Mouse (Mus musculus) MEL (cell line): ENCODE measurements at regions not wholly inside any gene's neighbourhood (a gene's known extent, or its start where the extent isn't known, plus 50 kb on each side); places are given as distances from the start of the nearest gene placed in this dataset.

ENCODE experiments used
- DNase-seq: peaks from one replicate; pipeline ENCODE4 v3.0.0; 2011; ENCODE audit warnings: low read depth, low spot score
- H3K27ac ChIP-seq: 2 replicates; pipeline ENCODE4 v1.5.1; 2012; ENCODE audit warnings: low read depth, mild to moderate bottlenecking, control low read depth, low read length, moderate library complexity; ENCODE audit not compliant: control insufficient read depth
- H3K27me3 ChIP-seq, 2 experiments: fragments of 150-350 bp in 1 of 2; sonication (generic) in 1 of 2; 2 replicates each; pipeline ENCODE4 v1.6.1; 2012; ENCODE audit warnings: low read length in 2 of 2, mild to moderate bottlenecking in 2 of 2, improper control_type of control experiment in 1 of 2, moderate library complexity in 1 of 2; ENCODE audit not compliant: insufficient read depth in 2 of 2, control insufficient read depth in 1 of 2
- H3K36me3 ChIP-seq, 2 experiments: 2 replicates each; pipeline ENCODE4 v1.6.1; 2012 to 2014; ENCODE audit warnings: low read length in 2 of 2, improper control_type of control experiment in 1 of 2, inconsistent platforms in 1 of 2, mild to moderate bottlenecking in 1 of 2; ENCODE audit not compliant: insufficient read depth in 2 of 2, control insufficient read depth in 1 of 2
- H3K4me1 ChIP-seq, 2 experiments: fragments of 150-350 bp in 1 of 2; sonication (generic) in 1 of 2; 2 replicates each; pipeline ENCODE4 v1.6.1; 2012; ENCODE audit warnings: low read length in 2 of 2, improper control_type of control experiment in 1 of 2, mild to moderate bottlenecking in 1 of 2; ENCODE audit not compliant: insufficient read depth in 2 of 2, control insufficient read depth in 1 of 2
- H3K4me3 ChIP-seq, 2 experiments: fragments of 150-350 bp in 1 of 2; sonication (generic) in 1 of 2; 2 replicates each; pipeline ENCODE4 v1.5.1; 2012; ENCODE audit warnings: low read depth in 2 of 2, low read length in 2 of 2, mild to moderate bottlenecking in 2 of 2, moderate library complexity in 2 of 2, control low read depth in 1 of 2, improper control_type of control experiment in 1 of 2; ENCODE audit not compliant: control insufficient read depth in 1 of 2, insufficient read depth in 1 of 2
- H3K79me2 ChIP-seq: 2 replicates; pipeline ENCODE4 v1.6.1; 2012; ENCODE audit warnings: mild to moderate bottlenecking, low read length, moderate library complexity; ENCODE audit not compliant: control insufficient read depth, poor library complexity, insufficient read depth
- H3K9ac ChIP-seq: 2 replicates; pipeline ENCODE4 v1.6.1; 2012; ENCODE audit warnings: low read depth, mild to moderate bottlenecking, control low read depth, low read length, moderate library complexity; ENCODE audit not compliant: control insufficient read depth, poor library complexity, severe bottlenecking
- H3K9me3 ChIP-seq: fragments of 150-350 bp; sonication (generic); replicated peaks from 2 replicates; pipeline ENCODE4 v1.6.1; 2012; ENCODE audit warnings: mild to moderate bottlenecking, low read length, improper control_type of control experiment, moderate library complexity; ENCODE audit not compliant: insufficient read depth
- BHLHE40 ChIP-seq: IDR thresholded peaks from 2 replicates; pipeline ENCODE4 v1.6.1; 2012; ENCODE audit warnings: low read depth, mild to moderate bottlenecking, inconsistent platforms, low read length, improper control_type of control experiment, borderline replicate concordance
- CHD1 ChIP-seq: IDR thresholded peaks from 2 replicates; pipeline ENCODE4 v1.6.1; 2012; ENCODE audit warnings: low read depth, mild to moderate bottlenecking, inconsistent platforms, low read length, improper control_type of control experiment
- CHD2 ChIP-seq: IDR thresholded peaks from 2 replicates; pipeline ENCODE4 v1.6.1; 2011; ENCODE audit warnings: low read length, improper control_type of control experiment
- CTCF ChIP-seq, 3 experiments: IDR thresholded peaks in 2 of 3; conservative IDR thresholded peaks in 1 of 3; 2 replicates each; pipeline ENCODE4 v1.5.1; 2011 to 2012; ENCODE audit warnings: low read length in 3 of 3, low read depth in 2 of 3, mild to moderate bottlenecking in 2 of 3, improper control_type of control experiment in 1 of 3, inconsistent platforms in 1 of 3, mixed read lengths in 1 of 3, moderate library complexity in 1 of 3; ENCODE audit not compliant: control insufficient read depth in 1 of 3, insufficient read depth in 1 of 3, poor library complexity in 1 of 3, severe bottlenecking in 1 of 3
- E2F4 ChIP-seq: IDR thresholded peaks from 2 replicates; pipeline ENCODE4 v1.6.1; 2011; ENCODE audit warnings: low read depth, low read length, improper control_type of control experiment, borderline replicate concordance
- EP300 ChIP-seq, 2 experiments: IDR thresholded peaks; 2 replicates each; pipeline ENCODE4 v1.6.1; 2011; ENCODE audit warnings: improper control_type of control experiment in 2 of 2, low read length in 2 of 2, low read depth in 1 of 2, mild to moderate bottlenecking in 1 of 2
- GATA1 ChIP-seq: IDR thresholded peaks from 2 replicates; pipeline ENCODE4 v1.6.1; 2011; ENCODE audit warnings: low read depth, low read length, improper control_type of control experiment
- JUND ChIP-seq: IDR thresholded peaks from 2 replicates; pipeline ENCODE4 v1.6.1; 2011; ENCODE audit warnings: low read depth, mild to moderate bottlenecking, improper control_type of control experiment, low read length
- KAT2A ChIP-seq: conservative IDR thresholded peaks from 2 replicates; pipeline ENCODE4 v1.6.1; 2012; ENCODE audit warnings: low read depth, low read length, improper control_type of control experiment, inconsistent platforms
- MAX ChIP-seq: IDR thresholded peaks from 2 replicates; pipeline ENCODE4 v1.6.1; 2011; ENCODE audit warnings: low read length, improper control_type of control experiment
- MAZ ChIP-seq: IDR thresholded peaks from 2 replicates; pipeline ENCODE4 v1.6.1; 2012; ENCODE audit warnings: low read depth, mild to moderate bottlenecking, inconsistent platforms, low read length, improper control_type of control experiment
- MEF2A ChIP-seq: IDR thresholded peaks from 2 replicates; pipeline ENCODE4 v1.6.1; 2014; ENCODE audit warnings: low read depth, mild to moderate bottlenecking, inconsistent platforms, low read length, improper control_type of control experiment; ENCODE audit not compliant: poor library complexity, insufficient replicate concordance, severe bottlenecking; ENCODE audit errors: extremely low read depth
- MXI1 ChIP-seq: IDR thresholded peaks from 2 replicates; pipeline ENCODE4 v1.6.1; 2011; ENCODE audit warnings: mild to moderate bottlenecking, low read depth, low read length, improper control_type of control experiment
- MYB ChIP-seq: IDR thresholded peaks from 2 replicates; pipeline ENCODE4 v1.6.1; 2011; ENCODE audit warnings: mild to moderate bottlenecking, low read depth, low read length, improper control_type of control experiment
- NELFE ChIP-seq: IDR thresholded peaks from 2 replicates; pipeline ENCODE4 v1.6.1; 2011; ENCODE audit warnings: low read depth, low read length, improper control_type of control experiment
- NRF1 ChIP-seq: IDR thresholded peaks from 2 replicates; pipeline ENCODE4 v1.6.1; 2014; ENCODE audit warnings: low read depth, mild to moderate bottlenecking, inconsistent platforms, low read length, improper control_type of control experiment, moderate library complexity; ENCODE audit not compliant: poor library complexity, insufficient read depth, severe bottlenecking
- POLR2A ChIP-seq, 2 experiments: IDR thresholded peaks; 2 replicates each; pipeline ENCODE4 v1.6.1; 2011 to 2012; ENCODE audit warnings: low read length in 2 of 2, mild to moderate bottlenecking in 2 of 2, control low read depth in 1 of 2, improper control_type of control experiment in 1 of 2, low read depth in 1 of 2, moderate library complexity in 1 of 2; ENCODE audit not compliant: control insufficient read depth in 1 of 2, insufficient read depth in 1 of 2, poor library complexity in 1 of 2
- RAD21 ChIP-seq: IDR thresholded peaks from 2 replicates; pipeline ENCODE4 v1.6.1; 2011; ENCODE audit warnings: mild to moderate bottlenecking, low read depth, low read length, improper control_type of control experiment
- TBP ChIP-seq: IDR thresholded peaks from 2 replicates; pipeline ENCODE4 v1.8.0; 2011; ENCODE audit warnings: low read depth, low read length, improper control_type of control experiment
- TCF12 ChIP-seq: IDR thresholded peaks from 2 replicates; pipeline ENCODE4 v1.6.1; 2014; ENCODE audit warnings: low read depth, mild to moderate bottlenecking, inconsistent platforms, low read length, improper control_type of control experiment, moderate library complexity
- UBTF ChIP-seq: IDR thresholded peaks from 2 replicates; pipeline ENCODE4 v1.6.1; 2012; ENCODE audit warnings: low read depth, mild to moderate bottlenecking, inconsistent platforms, low read length, improper control_type of control experiment, moderate library complexity, borderline replicate concordance; ENCODE audit not compliant: insufficient read depth
- USF2 ChIP-seq, 2 experiments: IDR thresholded peaks; 2 replicates each; pipeline ENCODE4 v1.6.1; 2011 to 2012; ENCODE audit warnings: improper control_type of control experiment in 2 of 2, low read length in 2 of 2, borderline replicate concordance in 1 of 2, inconsistent platforms in 1 of 2, low read depth in 1 of 2, mild to moderate bottlenecking in 1 of 2; ENCODE audit not compliant: insufficient read depth in 1 of 2
- ZKSCAN1 ChIP-seq: IDR thresholded peaks from 2 replicates; pipeline ENCODE4 v1.6.1; 2012; ENCODE audit warnings: low read depth, mild to moderate bottlenecking, inconsistent platforms, low read length, improper control_type of control experiment, moderate library complexity

DNA sequence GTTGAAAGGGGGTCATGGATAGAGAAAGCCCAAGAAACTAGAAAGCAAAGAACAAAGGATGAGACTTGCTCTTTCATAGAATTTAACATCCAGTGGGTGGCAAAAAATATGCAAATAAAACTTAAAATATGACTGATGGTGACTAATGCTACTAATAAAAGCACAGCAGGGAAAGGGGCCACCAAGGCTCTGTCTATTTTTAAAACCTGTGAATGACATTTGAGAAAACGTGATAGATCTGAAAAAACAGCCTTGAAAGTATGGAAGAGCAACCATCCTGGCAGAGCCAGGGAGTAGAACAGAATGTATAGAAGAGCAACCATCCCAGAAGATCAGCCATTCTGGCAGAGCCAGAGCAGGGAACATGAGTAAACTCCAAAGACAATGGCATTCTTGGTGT is 91.9 kb upstream of the Hs3st1 start:
- TF ChIP-seq ZKSCAN1 (no peak), NRF1 (no peak), NELFE (no peak), EP300 (IDR thresholded peaks at IDR 0.05; ENCODE audit: low read depth in 1 of 2, low read length in 2 of 2) (no peak), TCF12 (no peak), TBP (no peak), MXI1 (no peak), MAZ (no peak), E2F4 (no peak)
- TF ChIP-seq, all 39 proteins: peak for 0
- H3K4me1 ChIP-seq = no peaks in the 10 kb centered on the region
- no peak overlapping the region for H3K4me3 ChIP-seq
- no peaks in the 10 kb centered on the region for H3K79me2 ChIP-seq
- no peak for DNase-seq
- H3K27me3 ChIP-seq = no peaks in the 10 kb centered on the region
- H3K27ac ChIP-seq = no peak overlapping the region
- H3K9me3 ChIP-seq = no peaks in the 10 kb centered on the region
- H3K36me3 ChIP-seq = no peaks in the 10 kb centered on the region
- H3K9ac ChIP-seq = no peak overlapping the region

DNA sequence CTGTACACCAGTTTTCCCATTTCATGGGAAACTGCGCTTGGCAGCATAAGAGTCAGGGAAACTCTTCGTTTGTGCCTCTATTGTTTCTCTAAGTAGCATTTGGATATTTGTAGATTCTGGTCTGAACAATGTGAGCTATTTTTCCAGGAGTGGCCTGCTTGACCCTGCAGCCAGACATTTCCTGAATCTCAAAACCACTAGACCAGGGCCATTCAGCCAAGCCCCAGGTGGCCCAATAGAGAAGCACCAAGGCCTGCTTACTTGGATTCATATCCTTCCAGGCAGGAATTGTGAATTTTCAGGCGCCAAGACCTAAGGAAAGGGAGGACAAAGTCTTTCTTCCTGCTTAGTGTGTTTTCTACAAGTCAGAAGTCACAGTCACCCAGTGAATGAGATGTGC is 85.9 kb upstream of the Hs3st1 start:
- TF ChIP-seq MEF2A (no peak), BHLHE40 (no peak), NRF1 (no peak), CHD2 (no peak), USF2 (IDR thresholded peaks at IDR 0.05; ENCODE audit: borderline replicate concordance in 1 of 2, insufficient read depth in 1 of 2, low read depth in 1 of 2, low read length in 2 of 2) (no peak)
- Histone ChIP-seq H3K27me3 (no peaks in the 10 kb centered on the region), H3K27ac (no peak overlapping the region), H3K4me1 (no peaks in the 10 kb centered on the region), H3K36me3 (no peaks in the 10 kb centered on the region), H3K4me3 (no peak overlapping the region), H3K9ac (no peak overlapping the region), H3K79me2 (no peaks in the 10 kb centered on the region), H3K9me3 (no peaks in the 10 kb centered on the region)
- DNase-seq = no peak

DNA sequence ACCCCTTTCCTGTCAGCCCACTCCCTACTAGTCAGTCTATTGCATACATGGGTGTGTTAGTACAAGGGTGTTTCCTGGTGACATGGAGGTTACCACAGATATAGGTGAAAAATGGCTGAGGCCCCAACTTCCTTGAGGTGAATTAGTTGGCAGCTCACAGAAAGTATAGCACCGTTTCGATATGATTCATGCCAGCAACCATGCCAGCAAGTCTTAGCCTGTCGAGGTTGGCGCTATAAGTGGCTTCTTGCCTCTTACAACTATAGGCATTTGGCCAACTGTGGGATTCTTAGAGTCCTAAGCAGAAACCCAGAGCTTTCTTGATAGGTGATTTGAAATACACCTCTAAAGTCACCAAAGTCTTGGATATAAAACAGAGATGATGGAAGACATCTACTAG is 85.3 kb upstream of the Hs3st1 start:
- Histone ChIP-seq H3K27me3 (no peaks in the 10 kb centered on the region), H3K9me3 (no peaks in the 10 kb centered on the region), H3K9ac (no peak overlapping the region), H3K4me3 (no peak overlapping the region), H3K79me2 (no peaks in the 10 kb centered on the region), H3K36me3 (no peaks in the 10 kb centered on the region), H3K4me1 (no peaks in the 10 kb centered on the region), H3K27ac (no peak overlapping the region)
- no peak for DNase-seq
- TF ChIP-seq MXI1 (no peak), EP300 (IDR thresholded peaks at IDR 0.05; ENCODE audit: low read depth in 1 of 2, low read length in 2 of 2) (no peak), GATA1 (no peak), POLR2A (IDR thresholded peaks at IDR 0.05; ENCODE audit: control insufficient read depth in 1 of 2, insufficient read depth in 1 of 2, low read depth in 1 of 2, low read length in 2 of 2, poor library complexity in 1 of 2) (no peak), UBTF (no peak), KAT2A (no peak), CTCF (IDR thresholded peaks at IDR 0.05 in 2 of 3, conservative IDR thresholded peaks at IDR 0.05 in 1 of 3; ENCODE audit: control insufficient read depth in 1 of 3, insufficient read depth in 1 of 3, low read depth in 2 of 3, low read length in 3 of 3, poor library complexity in 1 of 3, severe bottlenecking in 1 of 3) (no peak), MYB (no peak), MAX (no peak), CHD2 (no peak), RAD21 (no peak), CHD1 (no peak), JUND (no peak), E2F4 (no peak), MAZ (no peak)
